Mouse (Mus musculus) bone marrow macrophage, adult 2 months (primary cell): ENCODE data around the gene Gm21976. TPM values are rescaled to one million over a fixed set of nuclear protein-coding genes. Genes with fewer than 3 reads are reported as not detected.
A peak's percentile ranks its signal among the peaks of the same experiment; 100 is the strongest.

Experiments used
- H3K27ac ChIP-seq: 2 replicates; pipeline ENCODE4 v1.5.1; 2012; ENCODE audit warnings: low read depth, low read length; ENCODE audit not compliant: insufficient read depth
- H3K4me1 ChIP-seq: 2 replicates; pipeline ENCODE4 v1.6.1; 2012; ENCODE audit warnings: low read length; ENCODE audit not compliant: control insufficient read depth, insufficient read depth
- H3K4me3 ChIP-seq: 2 replicates; pipeline ENCODE4 v1.5.1; 2012; ENCODE audit warnings: mild to moderate bottlenecking, low read length, moderate library complexity; ENCODE audit not compliant: insufficient read depth
- CTCF ChIP-seq: IDR thresholded peaks from 2 replicates; pipeline ENCODE4 v1.5.1; 2012; ENCODE audit warnings: low read depth, mild to moderate bottlenecking, low read length, moderate library complexity
- POLR2A ChIP-seq: IDR thresholded peaks from 2 replicates; pipeline ENCODE4 v1.6.1; 2012; ENCODE audit warnings: mild to moderate bottlenecking, low read depth, low read length, borderline replicate concordance
- polyA plus RNA-seq: library from polyadenylated mRNA; stranded (reverse); fragments of >200 nt; gene quantifications from 2 replicates; pipeline ENCODE4 v1.2.4, GENCODE M21; 2012; ENCODE audit not compliant: missing spikeins, insufficient read depth, insufficient read length

Gene Gm21976
- polyA plus RNA-seq, 1 experiment, result not detected

GRCm38 (mm10) chr13:98353709-98354089, 74.0 kb downstream of the Gm21976 start:
- H3K27ac ChIP-seq, result no peak overlapping the region
- 0 out of 2 replicates have a peak, but pooled peaks cover 2% of the 10 kb centered on the region for H3K4me1 ChIP-seq
- peak overlapping the region; percentile 52 for H3K4me3 ChIP-seq
- no peak for TF ChIP-seq POLR2A
- TF ChIP-seq CTCF, result no peak

- TF ChIP-seq POLR2A (no peak), CTCF (no peak)
- peak within 1 kb of the TSS; percentile 52 for H3K4me3 ChIP-seq
Observed at GRCm38 (mm10) chr13:98354090-98354801, 74.6 kb downstream of the Gm21976 start, which contains the start of gene Foxd1. Gene Foxd1, plus strand, starts transcription at chr13:98354242.

GRCm38 (mm10) chr13:98354871-98355558, 75.3 kb downstream of the Gm21976 start:
- H3K4me3 ChIP-seq, result peak overlapping the region; percentile 52
- TF ChIP-seq POLR2A (no peak), CTCF (no peak)
- H3K4me1 ChIP-seq, result 0 out of 2 replicates have a peak, but pooled peaks cover 2% of the 10 kb centered on the region
- no peak overlapping the region for H3K27ac ChIP-seq

More at GRCm38 (mm10) chr13:98354090-98354801, 74.6 kb downstream of the Gm21976 start, which contains the start of gene Foxd1:
- Histone ChIP-seq H3K4me1 (0 out of 2 replicates have a peak, but pooled peaks cover 2% of the 10 kb centered on the region), H3K27ac (no peak within 1 kb of the TSS)

GRCm38 (mm10) chr13:98355559-98356111, 75.9 kb downstream of the Gm21976 start:
- Histone ChIP-seq H3K4me3 (peak overlapping the region; percentile 52), H3K4me1 (0 out of 2 replicates have a peak, but pooled peaks cover 2% of the 10 kb centered on the region), H3K27ac (no peak overlapping the region)
- TF ChIP-seq POLR2A (no peak), CTCF (no peak)

- no peak overlapping the region for H3K4me3 ChIP-seq
- 0 out of 2 replicates have a peak, but pooled peaks cover 2% of the 10 kb centered on the region for H3K4me1 ChIP-seq
- TF ChIP-seq CTCF (no peak), POLR2A (no peak)
Observed at GRCm38 (mm10) chr13:98356176-98356972, 76.7 kb downstream of the Gm21976 start.

More at GRCm38 (mm10) chr13:98356176-98356972, 76.7 kb downstream of the Gm21976 start:
- no peak overlapping the region for H3K27ac ChIP-seq

Other genes with a start within 250 kb of the Gm21976 start
- gene Arhgef28, start 73.4 kb upstream of the Gm21976 start, polyA plus RNA-seq, result not detected in 2 replicates
- 10.0 and 14.6 TPM in 2 replicates for gene Utp15, start 16.8 kb upstream of the Gm21976 start, polyA plus RNA-seq
- gene Ankra2, start 16.8 kb upstream of the Gm21976 start, polyA plus RNA-seq, result 26.5 and 28.3 TPM in 2 replicates
- gene Btf3, start 37.1 kb downstream of the Gm21976 start, polyA plus RNA-seq, result 440 and 511 TPM in 2 replicates
- gene Foxd1, start 74.4 kb downstream of the Gm21976 start, polyA plus RNA-seq, result not detected in 2 replicates
- 3.2 and 7.6 TPM in 2 replicates for gene Gm10320, start 212.1 kb downstream of the Gm21976 start, polyA plus RNA-seq